Mouse (Mus musculus) heart, embryonic 15.5 days (tissue): ENCODE measurements around the gene Tnfrsf18. TPM values are rescaled to one million over a fixed set of nuclear protein-coding genes. Genes with fewer than 3 reads are reported as not detected.

Source experiments
- ATAC-seq: fragments of 200-750 bp; cut with Nextera tagmentation; replicated peaks from 2 replicates; pipeline ENCODE4 v1.8.0; 2017; ENCODE audit warnings: low read depth, moderate TSS enrichment; ENCODE audit not compliant: insufficient number of reproducible peaks, insufficient read depth, low FRiP score
- H3K27ac ChIP-seq: fragments of 300-500 bp; sonication (generic); 2 replicates; pipeline ENCODE4 v1.5.1; 2015; ENCODE audit warnings: mild to moderate bottlenecking, inconsistent platforms
- H3K27me3 ChIP-seq: fragments of 300-500 bp; sonication (generic); 2 replicates; pipeline ENCODE4 v1.6.1; 2015; ENCODE audit warnings: inconsistent platforms
- H3K36me3 ChIP-seq: fragments of 300-500 bp; sonication (generic); 2 replicates; pipeline ENCODE4 v1.6.1; 2015; ENCODE audit warnings: mild to moderate bottlenecking, inconsistent platforms
- H3K4me1 ChIP-seq: fragments of 300-500 bp; sonication (generic); replicated peaks from 2 replicates; pipeline ENCODE4 v1.6.1; 2015; ENCODE audit warnings: inconsistent platforms
- H3K4me2 ChIP-seq: fragments of 300-500 bp; sonication (generic); 2 replicates; pipeline ENCODE4 v1.6.1; 2015; ENCODE audit warnings: inconsistent platforms, mild to moderate bottlenecking, moderate library complexity
- H3K4me3 ChIP-seq: fragments of 300-500 bp; sonication (generic); 2 replicates; pipeline ENCODE4 v1.5.1; 2015; ENCODE audit warnings: mild to moderate bottlenecking, inconsistent platforms
- H3K9ac ChIP-seq: fragments of 300-500 bp; sonication (generic); 2 replicates; pipeline ENCODE4 v1.6.1; 2015; ENCODE audit warnings: mild to moderate bottlenecking, inconsistent platforms
- H3K9me3 ChIP-seq: fragments of 300-500 bp; sonication (generic); replicated peaks from 2 replicates; pipeline ENCODE4 v1.6.1; 2016; ENCODE audit warnings: inconsistent platforms
- WGBS: fragments of 180-500 bp; shearing (Covaris S2); methylation state at CpG from one replicate; pipeline ENCODE4 v1.1.7; 2015; ENCODE audit warnings: mixed read lengths; 5-methylcytosine and 5-hydroxymethylcytosine counted together
- microRNA counts: library from miRNA; unstranded; fragments of <30 nt; microRNA quantifications from one replicate; lab custom pipeline; 2016
- microRNA-seq: library from miRNA; unstranded; fragments of <30 nt; microRNA quantifications from one replicate; pipeline ENCODE4, GENCODE M21; 2016
- polyA plus RNA-seq: library from polyadenylated mRNA; unstranded; fragments of >200 nt; fragmentation: Nextera tagmentation; extraction: Ambion mirVana; gene quantifications from 2 replicates; pipeline ENCODE4 v1.2.1, GENCODE M21; 2015

Gene Tnfrsf18
- polyA plus RNA-seq, 1 experiment from 2014 or later, result 1.9 TPM

DNA sequence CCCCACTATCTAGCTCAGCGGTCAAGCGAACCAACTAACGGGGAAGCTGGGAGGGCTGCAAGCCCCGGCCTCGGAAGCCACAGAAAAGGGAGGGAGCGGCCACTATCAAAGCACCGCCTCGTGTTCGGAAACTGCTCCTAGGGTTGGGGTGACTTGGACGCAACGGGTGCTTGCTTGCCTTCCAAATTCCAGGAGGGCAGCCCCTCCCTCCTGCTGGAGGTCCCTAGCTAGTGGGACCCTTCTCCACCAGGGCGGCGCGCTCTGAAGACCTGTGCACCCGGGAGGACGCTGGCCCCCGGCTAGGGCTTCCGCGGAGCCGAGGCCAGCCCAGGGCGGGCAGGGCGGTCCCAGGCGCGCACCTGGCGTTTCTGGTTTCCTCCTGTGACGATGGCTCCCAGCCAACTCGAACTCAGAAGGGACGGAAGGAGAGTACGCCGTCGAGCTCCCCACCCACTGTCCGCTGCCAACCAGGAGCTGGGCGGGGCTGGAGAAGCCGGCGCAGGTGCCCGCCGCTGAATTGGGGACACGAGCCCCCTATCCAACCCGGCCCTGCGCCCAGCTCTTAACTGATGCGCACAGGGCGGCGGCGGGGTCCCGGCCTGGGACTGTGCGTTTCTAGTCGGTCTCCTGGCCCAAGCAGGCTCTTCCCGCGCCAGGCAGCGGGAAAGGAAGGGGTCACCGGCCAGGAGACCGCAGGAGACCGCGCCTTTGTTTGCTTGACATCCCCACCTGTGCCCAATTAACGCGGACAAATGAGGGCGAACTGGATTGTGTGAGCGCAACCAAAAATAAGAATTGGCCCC lies 51.7 kb downstream of the Tnfrsf18 start:
- ATAC-seq, result peak; percentile 53
- peaks cover 10% of the 10 kb centered on the region for H3K27me3 ChIP-seq
- peak overlapping the region; percentile 62 for H3K9ac ChIP-seq
- peaks cover 21% of the 10 kb centered on the region for H3K4me1 ChIP-seq
- H3K36me3 ChIP-seq, result no peaks in the 10 kb centered on the region
- H3K4me3 ChIP-seq, result peak overlapping the region; percentile 55
- H3K9me3 ChIP-seq, result no peaks in the 10 kb centered on the region
- WGBS, result under 1% methylated on average over 58 of the region's 58 CpGs
- H3K27ac ChIP-seq, result peak overlapping the region; percentile 29; the same call in 1 of the 2 replicates
- peak overlapping the region; percentile 94 for H3K4me2 ChIP-seq

MicroRNA genes within 50 kb of the gene (microRNA counts, 519-probe panel; counts per million panel counts)
- microRNA mmu-miR-200a (lab: Ali Mortazavi, UCI) (2,228 counts per million, percentile 33 among the panel's probes with 10 or more counts), microRNA mmu-miR-200b (lab: Ali Mortazavi, UCI) (2,624 counts per million, percentile 59 among the panel's probes with 10 or more counts), microRNA mmu-miR-429 (lab: Ali Mortazavi, UCI) (2,686 counts per million, percentile 62 among the panel's probes with 10 or more counts)

Small RNAs within 50 kb of the gene (microRNA-seq; reads per million reads assigned to microRNA genes)
- 142 reads per million, percentile 55 among the genes with 10 or more reads in this experiment for gene Mir200a
- 836 reads per million, percentile 76 among the genes with 10 or more reads in this experiment for gene Mir200b
- gene Mir429, result 2,744 reads per million, percentile 87 among the genes with 10 or more reads in this experiment

Other genes starting within 250 kb of the Tnfrsf18 start
- 1.7 and 2.0 TPM in 2 replicates for gene Tmem88b, start 240.3 kb upstream of the Tnfrsf18 start, polyA plus RNA-seq
- gene Ankrd65, start 235.7 kb upstream of the Tnfrsf18 start, polyA plus RNA-seq, result 0.13 TPM in 1 of 2 replicates, not detected in the other
- 131 TPM in 2 replicates for gene Mrpl20, start 223.3 kb upstream of the Tnfrsf18 start, polyA plus RNA-seq
- gene Ccnl2, start 213.7 kb upstream of the Tnfrsf18 start, polyA plus RNA-seq, result 106 and 123 TPM in 2 replicates
- 121 and 124 TPM in 2 replicates for gene Aurkaip1, start 194.9 kb upstream of the Tnfrsf18 start, polyA plus RNA-seq
- 72.7 and 91.4 TPM in 2 replicates for gene Mxra8, start 186.5 kb upstream of the Tnfrsf18 start, polyA plus RNA-seq
- gene Dvl1, start 178.8 kb upstream of the Tnfrsf18 start, polyA plus RNA-seq, result 8.1 and 12.2 TPM in 2 replicates
- gene Tas1r3, start 162.8 kb upstream of the Tnfrsf18 start, polyA plus RNA-seq, result 0.14 TPM in 2 replicates
- gene Cptp, start 156.7 kb upstream of the Tnfrsf18 start, polyA plus RNA-seq, result 7.8 and 10.3 TPM in 2 replicates
- 27.3 and 41.4 TPM in 2 replicates for gene Ints11, start 156.6 kb upstream of the Tnfrsf18 start, polyA plus RNA-seq
- gene Pusl1, start 134.4 kb upstream of the Tnfrsf18 start, polyA plus RNA-seq, result 28.7 and 32.4 TPM in 2 replicates
- gene Acap3, start 134.3 kb upstream of the Tnfrsf18 start, polyA plus RNA-seq, result 8.2 and 13.5 TPM in 2 replicates
- 71.7 and 79.0 TPM in 2 replicates for gene Ube2j2, start 82.3 kb upstream of the Tnfrsf18 start, polyA plus RNA-seq
- gene C1qtnf12, start 63.8 kb upstream of the Tnfrsf18 start, polyA plus RNA-seq, result 24.9 and 31.3 TPM in 2 replicates
- 7.7 and 10.0 TPM in 2 replicates for gene B3galt6, start 33.5 kb upstream of the Tnfrsf18 start, polyA plus RNA-seq
- gene Sdf4, start 33.3 kb upstream of the Tnfrsf18 start, polyA plus RNA-seq, result 105 and 127 TPM in 2 replicates
- gene Tnfrsf4, start 12.3 kb upstream of the Tnfrsf18 start, polyA plus RNA-seq, result 0.36 and 0.55 TPM in 2 replicates
- gene Ttll10, start 33.2 kb downstream of the Tnfrsf18 start, polyA plus RNA-seq, result 0.59 and 1.1 TPM in 2 replicates
- 11.6 and 19.4 TPM in 2 replicates for gene 9430015G10Rik, start 83.8 kb downstream of the Tnfrsf18 start, polyA plus RNA-seq
- 0.19 and 0.30 TPM in 2 replicates for gene Rnf223, start 104.3 kb downstream of the Tnfrsf18 start, polyA plus RNA-seq
- gene Agrn, start 171.3 kb downstream of the Tnfrsf18 start, polyA plus RNA-seq, result 38.0 and 51.4 TPM in 2 replicates
- gene Isg15, start 174.7 kb downstream of the Tnfrsf18 start, polyA plus RNA-seq, result 2.7 and 8.7 TPM in 2 replicates
- 3.0 and 5.0 TPM in 2 replicates for gene AW011738, start 177.1 kb downstream of the Tnfrsf18 start, polyA plus RNA-seq
- gene Perm1, start 189.7 kb downstream of the Tnfrsf18 start, polyA plus RNA-seq, result 9.7 and 10.8 TPM in 2 replicates
- gene Plekhn1, start 208.7 kb downstream of the Tnfrsf18 start, polyA plus RNA-seq, result 11.6 and 17.5 TPM in 2 replicates
- 29.1 and 46.4 TPM in 2 replicates for gene Noc2l, start 209.8 kb downstream of the Tnfrsf18 start, polyA plus RNA-seq
- 0.31 and 1.0 TPM in 2 replicates for gene Samd11, start 229.5 kb downstream of the Tnfrsf18 start, polyA plus RNA-seq